Mouse (Mus musculus): Measurements from ENCODE around the gene Lgsn.

The Lgsn gene

GRCm38 (mm10) chr1:31176101-31176500, at the start of gene Lgsn:
TSS of gene Lgsn (plus strand) at chr1:31176401.
- in situ Hi-C loops (cut with MboI; ENCODE audit: low sequenced_read_pairs): no loop called here

- in situ Hi-C loops (cut with MboI; ENCODE audit: low sequenced_read_pairs): no loop called here
These were observed 37.8 kb upstream of the Lgsn start for GRCm38 (mm10) chr1:31138387-31138786.

- in situ Hi-C loops (cut with MboI; ENCODE audit: low sequenced_read_pairs): no loop called here
These were observed 33.7 kb upstream of the Lgsn start for GRCm38 (mm10) chr1:31142288-31143094.

GRCm38 (mm10) chr1:31143571-31143970, 32.6 kb upstream of the Lgsn start:
- in situ Hi-C loops (cut with MboI; ENCODE audit: low sequenced_read_pairs): no loop called here

GRCm38 (mm10) chr1:31149671-31150070, 26.5 kb upstream of the Lgsn start:
- in situ Hi-C loops (cut with MboI; ENCODE audit: low sequenced_read_pairs): loop anchor here (25.0 kb wide), 1 partner anchor 362 kb away; no protein-coding TSS in a partner anchor

- in situ Hi-C loops (cut with MboI; ENCODE audit: low sequenced_read_pairs): loop anchor here (25.0 kb wide), 1 partner anchor 363 kb away; no protein-coding TSS in a partner anchor
These were observed 25.7 kb upstream of the Lgsn start for GRCm38 (mm10) chr1:31150546-31150945.

GRCm38 (mm10) chr1:31152799-31153426, 23.3 kb upstream of the Lgsn start:
- in situ Hi-C loops (cut with MboI; ENCODE audit: low sequenced_read_pairs): loop anchor here (25.0 kb wide), 1 partner anchor 366 kb away; no protein-coding TSS in a partner anchor

GRCm38 (mm10) chr1:31153793-31154349, 22.3 kb upstream of the Lgsn start:
- in situ Hi-C loops (cut with MboI; ENCODE audit: low sequenced_read_pairs): loop anchor here (25.0 kb wide), 1 partner anchor 367 kb away; no protein-coding TSS in a partner anchor

- in situ Hi-C loops (cut with MboI; ENCODE audit: low sequenced_read_pairs): loop anchor here (25.0 kb wide), 1 partner anchor 369 kb away; no protein-coding TSS in a partner anchor
These were observed 20.0 kb upstream of the Lgsn start for GRCm38 (mm10) chr1:31156185-31156584.

GRCm38 (mm10) chr1:31156884-31157283, 19.3 kb upstream of the Lgsn start:
- in situ Hi-C loops (cut with MboI; ENCODE audit: low sequenced_read_pairs): loop anchor here (25.0 kb wide), 1 partner anchor 370 kb away; no protein-coding TSS in a partner anchor

- in situ Hi-C loops (cut with MboI; ENCODE audit: low sequenced_read_pairs): loop anchor here (25.0 kb wide), 1 partner anchor 377 kb away; no protein-coding TSS in a partner anchor
These were observed 11.5 kb upstream of the Lgsn start for GRCm38 (mm10) chr1:31164527-31165189.

GRCm38 (mm10) chr1:31165326-31166121, 10.7 kb upstream of the Lgsn start:
- in situ Hi-C loops (cut with MboI; ENCODE audit: low sequenced_read_pairs): loop anchor here (25.0 kb wide), 1 partner anchor 378 kb away; no protein-coding TSS in a partner anchor

GRCm38 (mm10) chr1:31175401-31175800, 800 bp upstream of the Lgsn start:
- in situ Hi-C loops (cut with MboI; ENCODE audit: low sequenced_read_pairs): no loop called here

GRCm38 (mm10) chr1:31178264-31178663, 2.1 kb downstream of the Lgsn start:
- in situ Hi-C loops (cut with MboI; ENCODE audit: low sequenced_read_pairs): no loop called here

- in situ Hi-C loops (cut with MboI; ENCODE audit: low sequenced_read_pairs): no loop called here
These were observed 14.2 kb downstream of the Lgsn start for GRCm38 (mm10) chr1:31190237-31190866.

GRCm38 (mm10) chr1:31195633-31196032, 19.4 kb downstream of the Lgsn start:
- in situ Hi-C loops (cut with MboI; ENCODE audit: low sequenced_read_pairs): no loop called here

- in situ Hi-C loops (cut with MboI; ENCODE audit: low sequenced_read_pairs): no loop called here
These were observed 20.8 kb downstream of the Lgsn start for GRCm38 (mm10) chr1:31196959-31197358.

GRCm38 (mm10) chr1:31203771-31204170, 27.6 kb downstream of the Lgsn start:
- in situ Hi-C loops (cut with MboI; ENCODE audit: low sequenced_read_pairs): no loop called here

- in situ Hi-C loops (cut with MboI; ENCODE audit: low sequenced_read_pairs): no loop called here
These were observed 29.1 kb downstream of the Lgsn start for GRCm38 (mm10) chr1:31205346-31205745.

GRCm38 (mm10) chr1:31205770-31206169, 29.6 kb downstream of the Lgsn start:
- in situ Hi-C loops (cut with MboI; ENCODE audit: low sequenced_read_pairs): no loop called here
